ENCODE assay signal across 8 mouse cellular contexts in the genomic region with DNA sequence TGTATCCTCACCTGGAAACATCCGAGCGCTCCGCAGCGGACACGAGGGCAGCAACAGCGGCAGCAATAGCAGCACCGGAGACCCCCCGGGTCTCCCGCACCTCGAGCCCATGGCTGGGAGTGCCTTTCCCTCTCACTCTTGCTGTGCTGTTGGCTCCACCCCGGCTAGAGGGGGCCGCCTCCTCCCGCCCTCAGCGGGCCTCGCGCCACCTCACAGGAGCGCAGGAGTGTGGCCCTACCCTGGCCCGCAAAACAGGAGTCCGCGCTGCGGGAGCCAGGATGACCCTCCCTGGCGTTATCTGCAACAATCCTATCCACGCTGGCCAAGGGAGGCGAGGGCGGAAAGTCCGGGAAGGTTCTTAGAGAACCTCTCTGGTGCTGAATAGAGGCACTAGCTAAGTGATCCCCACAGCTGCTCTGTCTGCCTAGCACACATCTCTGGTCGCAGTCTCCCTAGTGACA. TPM values are rescaled to one million over a fixed set of nuclear protein-coding genes. Genes with fewer than 3 reads are reported as not detected.
DNase-seq lines count a peak whose midpoint lies in the region; ATAC-seq and TF ChIP-seq lines count a peak whose summit lies in the region.

TSS of gene Adam33 (minus strand) at position 411 of the 461 bp plus-strand sequence.

- 4% methylated on average over 27 of the region's 27 CpGs for WGBS in kidney, postnatal 0 days
- 6% methylated on average over 23 of the region's 27 CpGs for WGBS in kidney, adult 2 months
- WGBS in heart, embryonic 13.5 days: 3% methylated on average over 27 of the region's 27 CpGs
- WGBS in liver, embryonic 12.5 days (ENCODE audit: insufficient replicate concordance): 5% methylated on average over 27 of the region's 27 CpGs
- WGBS in stomach, embryonic 16.5 days: 4% methylated on average over 26 of the region's 27 CpGs

- no peak for DNase-seq in kidney, postnatal 0 days (ENCODE audit: low spot score)
- DNase-seq in kidney, adult 2 months: no peak
- DNase-seq in right cerebral cortex, adult 2 months (ENCODE audit: low spot score in 2 of 2): no peak

- no peaks in the 10 kb centered on the region for H3K9me3 ChIP-seq in kidney, postnatal 0 days (replicated peaks; ENCODE audit: low read length)
- no peaks in the 10 kb centered on the region for H3K9me3 ChIP-seq in heart, embryonic 13.5 days
- no peaks in the 10 kb centered on the region for H3K9me3 ChIP-seq in liver, embryonic 12.5 days (replicated peaks)
- no peaks in the 10 kb centered on the region for H3K9me3 ChIP-seq in stomach, embryonic 16.5 days (replicated peaks; ENCODE audit: control insufficient read depth, low read length)

- no peaks in the 10 kb centered on the region for H3K36me3 ChIP-seq in kidney, postnatal 0 days (ENCODE audit: insufficient read depth, low read length)
- H3K36me3 ChIP-seq in kidney, adult 2 months (ENCODE audit: control insufficient read depth, insufficient read depth, low read length): no peaks in the 10 kb centered on the region
- H3K36me3 ChIP-seq in heart, embryonic 13.5 days: no peaks in the 10 kb centered on the region
- H3K36me3 ChIP-seq in liver, embryonic 12.5 days: no peaks in the 10 kb centered on the region
- H3K36me3 ChIP-seq in stomach, embryonic 16.5 days (ENCODE audit: control insufficient read depth, insufficient read depth, low read length): no peaks in the 10 kb centered on the region

- TF ChIP-seq POLR2A in kidney, adult 2 months (IDR thresholded peaks at IDR 0.05; ENCODE audit: low read depth, low read length): no peak
- no peak for TF ChIP-seq POLR2A in bone marrow macrophage, adult 2 months (IDR thresholded peaks at IDR 0.05; ENCODE audit: borderline replicate concordance, low read depth, low read length)

- H3K27ac ChIP-seq in kidney, postnatal 0 days: no peak within 1 kb of the TSS
- no peak within 1 kb of the TSS for H3K27ac ChIP-seq in kidney, adult 2 months (ENCODE audit: insufficient read depth, low read depth, low read length)
- no peak within 1 kb of the TSS for H3K27ac ChIP-seq in bone marrow macrophage, adult 2 months (ENCODE audit: insufficient read depth, low read depth, low read length)
- H3K27ac ChIP-seq in heart, embryonic 13.5 days (replicated peaks): no peak within 1 kb of the TSS
- H3K27ac ChIP-seq in liver, embryonic 12.5 days: no peak within 1 kb of the TSS
- no peak within 1 kb of the TSS for H3K27ac ChIP-seq in stomach, embryonic 16.5 days (ENCODE audit: low read length)

- peaks cover 4% of the 10 kb centered on the region; the same call in 1 of the 2 replicates for H3K4me1 ChIP-seq in kidney, postnatal 0 days (replicated peaks; ENCODE audit: insufficient read depth, low read length)
- H3K4me1 ChIP-seq in kidney, adult 2 months (ENCODE audit: control insufficient read depth, insufficient read depth, low read length): no peaks in the 10 kb centered on the region
- H3K4me1 ChIP-seq in bone marrow macrophage, adult 2 months (ENCODE audit: control insufficient read depth, insufficient read depth, low read length): peaks cover 16% of the 10 kb centered on the region
- H3K4me1 ChIP-seq in heart, embryonic 13.5 days: peaks cover 48% of the 10 kb centered on the region
- H3K4me1 ChIP-seq in liver, embryonic 12.5 days: peaks cover 8% of the 10 kb centered on the region; the same call in 1 of the 2 replicates
- H3K4me1 ChIP-seq in stomach, embryonic 16.5 days (ENCODE audit: control insufficient read depth, insufficient read depth, low read length): peaks cover 22% of the 10 kb centered on the region

- no peak for TF ChIP-seq CTCF in kidney, postnatal 0 days (IDR thresholded peaks at IDR 0.05; ENCODE audit: low read depth)
- no peak for TF ChIP-seq CTCF in kidney, adult 2 months (conservative IDR thresholded peaks at IDR 0.05; ENCODE audit: insufficient read depth, insufficient read length, low read depth, low read length)
- no peak for TF ChIP-seq CTCF in bone marrow macrophage, adult 2 months (IDR thresholded peaks at IDR 0.05; ENCODE audit: low read depth, low read length)

- 0 out of 2 replicates have a peak within 1 kb of the TSS, but pooled peaks have one; percentile 6 for H3K4me3 ChIP-seq in kidney, postnatal 0 days (replicated peaks; ENCODE audit: low read depth, low read length)
- no peak within 1 kb of the TSS for H3K4me3 ChIP-seq in kidney, adult 2 months (ENCODE audit: insufficient read depth, low read depth, low read length)
- no peak within 1 kb of the TSS for H3K4me3 ChIP-seq in bone marrow macrophage, adult 2 months (ENCODE audit: insufficient read depth, low read length)
- H3K4me3 ChIP-seq in heart, embryonic 13.5 days: peak within 1 kb of the TSS; percentile 45
- peak within 1 kb of the TSS; percentile 25; the same call in 1 of the 2 replicates for H3K4me3 ChIP-seq in liver, embryonic 12.5 days
- peak within 1 kb of the TSS; percentile 36 for H3K4me3 ChIP-seq in stomach, embryonic 16.5 days (replicated peaks; ENCODE audit: low read length)

- no peak for ATAC-seq in kidney, postnatal 0 days (replicated peaks; ENCODE audit: low FRiP score, low read depth)
- ATAC-seq in heart, embryonic 13.5 days (ENCODE audit: extremely low read depth, insufficient number of reproducible peaks, low FRiP score, low TSS enrichment): no peak
- no peak for ATAC-seq in liver, embryonic 12.5 days
- peak; percentile 45; the same call in 1 of the 2 replicates for ATAC-seq in stomach, embryonic 16.5 days (ENCODE audit: insufficient read depth, low FRiP score)
- no peak for ATAC-seq in CD4-positive, CD25-positive, alpha-beta regulatory T cell, adult 4 months

- H3K9ac ChIP-seq in kidney, postnatal 0 days (ENCODE audit: low read depth, low read length): no peak within 1 kb of the TSS
- H3K9ac ChIP-seq in heart, embryonic 13.5 days: peak within 1 kb of the TSS; percentile 73
- H3K9ac ChIP-seq in liver, embryonic 12.5 days: no peak within 1 kb of the TSS
- peak within 1 kb of the TSS; percentile 64 for H3K9ac ChIP-seq in stomach, embryonic 16.5 days (ENCODE audit: low read length)

- H3K27me3 ChIP-seq in kidney, postnatal 0 days (ENCODE audit: insufficient read depth, low read length): 0 out of 2 replicates have a peak, but pooled peaks cover 3% of the 10 kb centered on the region
- no peaks in the 10 kb centered on the region for H3K27me3 ChIP-seq in kidney, adult 2 months (replicated peaks; ENCODE audit: control insufficient read depth, insufficient read depth, low read length)
- peaks cover 58% of the 10 kb centered on the region for H3K27me3 ChIP-seq in heart, embryonic 13.5 days (replicated peaks)
- H3K27me3 ChIP-seq in liver, embryonic 12.5 days (replicated peaks): peaks cover 95% of the 10 kb centered on the region
- 0 out of 2 replicates have a peak, but pooled peaks cover 4% of the 10 kb centered on the region for H3K27me3 ChIP-seq in stomach, embryonic 16.5 days (ENCODE audit: control insufficient read depth, insufficient read depth, low read length)

- peak within 1 kb of the TSS; percentile 52 for H3K4me2 ChIP-seq in kidney, postnatal 0 days (ENCODE audit: low read length)
- H3K4me2 ChIP-seq in heart, embryonic 13.5 days: peak within 1 kb of the TSS; percentile 67
- peak within 1 kb of the TSS; percentile 54 for H3K4me2 ChIP-seq in liver, embryonic 12.5 days
- H3K4me2 ChIP-seq in stomach, embryonic 16.5 days (ENCODE audit: low read depth, low read length): peak within 1 kb of the TSS; percentile 61

RNA-seq across cellular contexts. Expression of gene Adam33, which starts in this region (rescaled TPM):
- 1.1 and 1.9 TPM in 2 replicates for polyA plus RNA-seq in kidney, postnatal 0 days (2015; fragmentation: Nextera tagmentation; extraction: Ambion mirVana)
- 3.3 and 4.1 TPM in 2 replicates for polyA plus RNA-seq in kidney, adult 2 months (2012; rRNA removed)
- polyA plus RNA-seq in bone marrow macrophage, adult 2 months (2012; ENCODE audit: insufficient read depth, insufficient read length, missing spikeins): 12.8 and 13.6 TPM in 2 replicates
- polyA plus RNA-seq in heart, embryonic 13.5 days (2015; fragmentation: Nextera tagmentation; extraction: Ambion mirVana): 11.7 and 12.8 TPM in 2 replicates
- 0.62 and 0.90 TPM in 2 replicates for polyA plus RNA-seq in liver, embryonic 12.5 days (2016; fragmentation: Nextera tagmentation; extraction: Ambion mirVana)
- polyA plus RNA-seq in stomach, embryonic 16.5 days (2015; fragmentation: Nextera tagmentation; extraction: Ambion mirVana): 14.2 and 15.5 TPM in 2 replicates
- 1 to 10 TPM in 1 of 2 experiments, under 1 TPM in 1; 0.95 to 1.9 TPM for polyA plus RNA-seq in CD4-positive, CD25-positive, alpha-beta regulatory T cell, adult 4 months (2017; shearing (Covaris generic))

Comparison
In these comparisons a context has a peak if more than half of its experiments do, and no peak if none do; other contexts are left out.
1. H3K4me3 ChIP-seq: peak in kidney, postnatal 0 days (single experiment), heart, embryonic 13.5 days (single experiment), liver, embryonic 12.5 days (single experiment) and stomach, embryonic 16.5 days (single experiment); none in kidney, adult 2 months (single experiment) and bone marrow macrophage, adult 2 months (single experiment).
2. H3K9ac ChIP-seq: peak in heart, embryonic 13.5 days (single experiment) and stomach, embryonic 16.5 days (single experiment); none in kidney, postnatal 0 days (single experiment) and liver, embryonic 12.5 days (single experiment).
3. Peak in every context shown above with its lines, with median percentiles within 50 percentile points of each other: H3K4me2 ChIP-seq.